Mouse (Mus musculus) T-helper 2 cell (primary cell): ENCODE measurements around the gene Zfp946.

Experiments used
- in situ Hi-C: fragments of 300-600 bp; cut with MboI, MseI; formaldehyde crosslinking; loops from one replicate; pipeline ENCODE4 v1.15.1; 2025; ENCODE audit warnings: high pct_unique_total_duplicates

Zfp946 gene

DNA sequence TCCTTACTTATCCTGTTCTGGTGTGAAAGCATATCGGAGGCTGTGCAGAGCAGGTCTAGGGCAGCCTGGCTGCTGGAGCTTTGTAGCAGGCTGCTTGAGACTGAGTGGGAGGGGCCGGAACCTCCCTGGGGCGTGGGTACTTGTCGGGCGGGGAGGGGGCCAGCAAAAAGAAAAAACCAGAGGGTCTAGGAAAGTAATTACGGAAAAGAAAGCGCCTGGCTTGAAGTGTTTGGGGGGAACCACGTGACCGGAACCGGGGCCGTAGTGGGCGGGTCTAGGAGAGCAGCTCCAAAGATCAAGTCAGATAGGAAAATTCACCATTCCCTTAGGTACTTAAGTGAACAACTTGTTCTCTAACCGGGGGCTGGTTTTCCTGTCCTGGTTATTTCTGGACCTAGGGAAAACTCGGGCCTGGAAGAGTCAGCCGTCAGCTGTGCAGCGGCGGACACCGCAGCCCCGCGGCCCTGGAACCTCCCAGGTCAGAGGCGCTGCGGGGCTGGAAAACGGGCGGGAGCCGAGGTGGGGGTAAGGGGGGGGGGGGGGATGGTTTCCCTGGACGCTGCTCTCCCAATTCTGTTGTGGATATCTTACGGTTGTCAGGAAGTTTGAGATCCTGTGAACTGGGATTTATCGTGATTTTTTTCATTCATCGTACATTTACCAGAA, at the start of gene Zfp946:
Gene Zfp946 (plus strand): TSS at position 271 of the 666 bp plus-strand sequence.
- in situ Hi-C loops, result no loop called here

DNA sequence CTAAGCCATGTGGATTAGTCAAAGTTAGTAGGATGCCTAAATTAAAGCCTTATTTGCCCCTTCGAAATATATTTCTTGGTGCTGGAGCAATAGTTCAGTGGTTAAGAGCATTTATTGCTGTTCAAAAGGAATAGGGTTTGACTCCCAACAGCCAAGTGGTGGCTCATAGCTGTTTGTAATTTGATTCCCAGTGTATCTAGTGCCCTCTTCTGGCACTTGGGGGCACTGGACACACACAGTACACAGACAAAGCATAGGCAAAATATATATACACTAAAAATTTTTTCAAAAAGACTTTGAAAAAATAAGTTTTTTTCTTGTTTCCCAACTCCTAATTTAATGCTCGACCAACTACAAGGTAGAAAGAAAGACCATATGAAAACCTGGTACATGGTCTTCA, 13.3 kb upstream of the Zfp946 start:
- in situ Hi-C loops, result loop anchor here (10.0 kb wide), 1 partner anchor 326 kb away; no protein-coding TSS in a partner anchor

DNA sequence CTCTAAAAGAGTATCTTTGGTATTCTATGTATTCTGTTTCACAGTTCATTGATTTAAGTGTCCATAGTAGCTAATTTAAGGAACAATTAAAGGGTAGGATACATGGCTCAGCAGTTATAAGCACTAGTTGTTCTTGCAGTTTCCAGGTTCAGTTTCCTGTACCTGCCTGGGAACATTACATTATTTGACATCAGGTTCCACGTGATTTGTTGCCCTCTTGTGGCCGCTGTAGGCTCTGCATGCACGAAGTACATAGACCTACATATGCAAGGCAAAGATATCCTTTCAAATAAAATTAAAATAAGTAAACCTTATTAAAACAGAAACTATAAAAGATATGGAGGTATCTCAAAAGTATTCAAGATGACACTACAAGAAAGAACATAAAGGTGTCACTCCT, 6.5 kb upstream of the Zfp946 start:
- in situ Hi-C loops, result loop anchor here (10.0 kb wide), 1 partner anchor 333 kb away; no protein-coding TSS in a partner anchor

DNA sequence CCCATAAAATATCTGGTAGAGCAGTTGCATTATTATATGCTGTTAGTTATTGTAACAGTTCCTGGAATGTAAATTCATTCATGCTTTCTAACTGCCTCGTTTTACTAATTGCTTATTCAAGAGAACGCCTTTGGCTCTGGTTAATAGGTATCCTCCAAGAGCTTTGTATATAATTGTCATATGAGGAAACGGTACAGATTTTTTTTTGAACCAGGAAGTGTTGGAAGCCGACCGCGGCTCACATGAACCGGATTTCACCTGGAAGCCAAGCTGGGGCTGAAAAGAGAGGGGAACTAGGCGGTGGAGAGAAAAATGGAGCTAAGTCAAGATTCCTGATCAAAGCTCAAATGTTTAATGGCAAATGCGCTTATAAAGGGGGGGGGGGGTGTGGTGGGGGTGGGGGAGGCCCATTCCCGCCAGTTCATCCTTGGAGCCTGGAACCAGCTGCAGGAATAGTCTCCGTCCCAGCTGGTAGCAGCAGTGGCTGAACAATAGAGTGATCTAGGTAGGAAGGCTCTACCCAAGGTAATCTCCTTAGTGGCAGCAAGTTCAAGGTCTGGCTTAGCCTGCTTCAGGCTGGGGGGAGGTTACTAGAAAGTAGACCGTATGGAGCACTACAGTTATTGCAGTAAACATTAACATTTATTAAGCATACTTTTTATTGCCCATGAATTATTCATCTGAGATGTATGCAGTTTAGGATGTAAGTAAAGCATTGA, 773 bp downstream of the Zfp946 start:
- in situ Hi-C loops, result loop anchor here (25.0 kb wide), 1 partner anchor 1138 kb away; the partner anchor contains the start of gene Zfp213

DNA sequence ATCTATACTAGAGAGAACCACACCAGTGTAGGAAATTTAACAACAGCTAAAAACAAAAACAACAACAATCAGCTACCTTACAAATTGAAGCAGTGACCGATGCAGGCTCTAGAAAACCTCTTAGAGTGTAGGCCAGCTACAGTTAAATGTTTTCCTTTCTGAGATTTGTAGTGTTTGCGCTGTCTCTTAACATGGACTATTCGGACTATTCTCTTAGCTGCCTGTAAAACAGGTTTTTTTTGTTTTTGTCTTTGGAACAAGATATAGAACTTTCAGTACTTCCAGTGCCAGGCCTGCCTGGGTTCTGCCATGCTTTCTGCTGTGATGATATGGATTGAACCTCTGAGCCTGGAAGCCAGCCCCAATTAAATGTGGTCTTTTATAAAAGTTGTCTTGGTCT, 23.7 kb downstream of the Zfp946 start:
- in situ Hi-C loops, result loop anchor here (25.0 kb wide), 1 partner anchor 1115 kb away; the partner anchor contains the start of gene Zfp213

DNA sequence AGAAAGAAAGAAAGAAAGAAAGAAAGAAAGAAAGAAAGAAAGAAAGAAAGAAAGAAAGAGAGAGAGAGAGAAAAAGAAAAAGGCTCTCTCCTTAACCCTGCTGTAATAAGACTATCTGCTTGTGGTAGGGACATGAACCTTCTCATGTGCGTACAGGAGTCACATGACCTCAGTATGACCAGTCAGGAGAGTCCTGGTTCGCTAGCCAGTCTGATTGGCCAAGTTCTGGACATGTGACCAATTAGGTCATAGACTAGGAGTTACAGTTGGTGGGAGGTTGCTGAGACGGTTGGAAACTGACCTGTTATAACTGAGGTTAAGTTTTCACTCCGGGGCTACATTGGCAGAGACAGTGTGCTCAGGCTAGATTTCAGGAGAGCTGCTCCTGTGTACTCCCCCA, 73.1 kb downstream of the Zfp946 start:
- in situ Hi-C loops, result no loop called here
